Mouse (Mus musculus) heart, postnatal 0 days (tissue): ENCODE results near the gene Myo9b. TPM values are rescaled to one million over a fixed set of nuclear protein-coding genes. Genes with fewer than 3 reads are reported as not detected.

ENCODE experiments used
- ATAC-seq: fragments of 200-750 bp; cut with Nextera tagmentation; 2 replicates; pipeline ENCODE4 v1.8.0; 2017; ENCODE audit warnings: low read depth, moderate number of reproducible peaks, moderate library complexity; ENCODE audit not compliant: insufficient read depth
- DNase-seq: peaks from one replicate; pipeline ENCODE4 v3.0.0-alpha.2; 2016; ENCODE audit warnings: low spot score
- H3K27ac ChIP-seq: fragments of 300-500 bp; sonication (generic); 2 replicates; pipeline ENCODE4 v1.5.1; 2014; ENCODE audit warnings: low read depth, mild to moderate bottlenecking
- H3K27me3 ChIP-seq: fragments of 300-500 bp; sonication (generic); 2 replicates; pipeline ENCODE4 v1.6.1; 2014; ENCODE audit warnings: low read length, mixed read lengths; ENCODE audit not compliant: control insufficient read depth, insufficient read depth
- H3K36me3 ChIP-seq: fragments of 300-500 bp; sonication (generic); replicated peaks from 2 replicates; pipeline ENCODE4 v1.6.1; 2014; ENCODE audit warnings: low read length, mixed read lengths; ENCODE audit not compliant: control insufficient read depth, insufficient read depth
- H3K4me1 ChIP-seq: fragments of 300-500 bp; sonication (generic); 2 replicates; pipeline ENCODE4 v1.6.1; 2014; ENCODE audit warnings: antibody characterized with exemption; ENCODE audit not compliant: control insufficient read depth, insufficient read depth
- H3K4me2 ChIP-seq: fragments of 300-500 bp; sonication (generic); 2 replicates; pipeline ENCODE4 v1.6.1; 2014; ENCODE audit warnings: low read depth, mild to moderate bottlenecking, low read length, moderate library complexity
- H3K4me3 ChIP-seq: fragments of 300-500 bp; sonication (generic); 2 replicates; pipeline ENCODE4 v1.5.1; 2014; ENCODE audit warnings: low read depth, low read length
- H3K9ac ChIP-seq: fragments of 300-500 bp; sonication (generic); replicated peaks from 2 replicates; pipeline ENCODE4 v1.6.1; 2014; ENCODE audit warnings: low read depth, low read length, mixed read lengths
- H3K9me3 ChIP-seq: fragments of 300-500 bp; sonication (generic); replicated peaks from 2 replicates; pipeline ENCODE4 v1.6.1; 2016; ENCODE audit warnings: low read length; ENCODE audit not compliant: control insufficient read depth
- CTCF ChIP-seq: IDR thresholded peaks from 2 replicates; pipeline ENCODE4 v1.5.1; 2016; ENCODE audit warnings: antibody characterized with exemption, control low read depth, low read depth
- EP300 ChIP-seq: IDR thresholded peaks from 2 replicates; pipeline ENCODE4 v1.6.1; 2016; ENCODE audit warnings: antibody characterized with exemption, low read depth
- WGBS: fragments of 180-500 bp; shearing (Covaris S2); extraction: QIAGEN DNeasy Blood & Tissue Kit; methylation state at CpG from one replicate; pipeline ENCODE4 v1.1.7; 2014; 5-methylcytosine and 5-hydroxymethylcytosine counted together
- polyA plus RNA-seq: library from polyadenylated mRNA; unstranded; fragments of >200 nt; fragmentation: Nextera tagmentation; extraction: Ambion mirVana; gene quantifications from 2 replicates; pipeline ENCODE4 v1.2.1, GENCODE M21; 2015
- total RNA-seq: library from RNA; depleted of rRNA; stranded (reverse); fragments of >200 nt; gene quantifications from 2 replicates; pipeline ENCODE4 v1.2.3, GENCODE M21; 2014; ENCODE audit warnings: low replicate concordance

Myo9b gene
- total and polyA plus RNA-seq, 2 experiments from 2014 or later = 7.1 to 35.0 TPM

- ATAC-seq = peak; percentile 91
- H3K27me3 ChIP-seq = no peaks in the 10 kb centered on the region
- H3K4me1 ChIP-seq = peaks cover 15% of the 10 kb centered on the region
- H3K9ac ChIP-seq = peak overlapping the region; percentile 80
- H3K4me2 ChIP-seq = peak overlapping the region; percentile 100
- no peak for TF ChIP-seq CTCF
- no peak; the same call in 1 of the 2 replicates for TF ChIP-seq EP300
- H3K4me3 ChIP-seq = peak overlapping the region; percentile 93
- H3K27ac ChIP-seq = peak overlapping the region; percentile 90
- DNase-seq = peak; percentile 80
- H3K9me3 ChIP-seq = no peaks in the 10 kb centered on the region
- WGBS = 6% methylated on average over 43 of the region's 80 CpGs
- peaks cover 9% of the 10 kb centered on the region; the same call in 1 of the 2 replicates for H3K36me3 ChIP-seq
Observed at GRCm38 (mm10) chr8:71381971-71382961, 109.8 kb downstream of the Myo9b start.

DNA sequence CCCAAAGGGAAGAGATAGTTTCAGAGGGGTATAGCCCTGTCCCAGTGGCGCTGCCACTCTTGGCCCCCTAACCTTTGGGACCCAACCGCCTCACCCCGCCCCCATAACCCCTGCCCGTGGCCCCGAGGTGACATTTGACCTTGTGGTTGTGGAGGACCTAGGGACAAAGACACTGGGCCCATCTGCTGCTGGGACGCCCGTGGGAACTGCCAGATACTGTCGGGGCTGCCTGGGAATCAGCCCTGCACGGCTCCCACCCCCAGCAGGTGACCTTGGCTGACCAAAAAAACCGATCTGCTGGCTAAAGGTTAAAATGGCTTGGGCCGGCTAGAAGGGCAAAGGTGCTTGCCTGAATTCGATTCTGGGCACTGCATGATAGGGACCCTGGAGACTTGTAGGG is 110.9 kb downstream of the Myo9b start:
- Histone ChIP-seq H3K36me3 (peaks cover under 1% of the 10 kb centered on the region; the same call in 1 of the 2 replicates), H3K4me2 (no peak overlapping the region), H3K9me3 (no peaks in the 10 kb centered on the region), H3K27me3 (no peaks in the 10 kb centered on the region), H3K9ac (no peak overlapping the region), H3K4me3 (no peak overlapping the region), H3K4me1 (peaks cover 15% of the 10 kb centered on the region), H3K27ac (no peak overlapping the region)
- WGBS = 51% methylated on average over 12 of the region's 12 CpGs
- TF ChIP-seq EP300 = no peak
- TF ChIP-seq CTCF = no peak
- ATAC-seq (no peak), DNase-seq (no peak)

DNA sequence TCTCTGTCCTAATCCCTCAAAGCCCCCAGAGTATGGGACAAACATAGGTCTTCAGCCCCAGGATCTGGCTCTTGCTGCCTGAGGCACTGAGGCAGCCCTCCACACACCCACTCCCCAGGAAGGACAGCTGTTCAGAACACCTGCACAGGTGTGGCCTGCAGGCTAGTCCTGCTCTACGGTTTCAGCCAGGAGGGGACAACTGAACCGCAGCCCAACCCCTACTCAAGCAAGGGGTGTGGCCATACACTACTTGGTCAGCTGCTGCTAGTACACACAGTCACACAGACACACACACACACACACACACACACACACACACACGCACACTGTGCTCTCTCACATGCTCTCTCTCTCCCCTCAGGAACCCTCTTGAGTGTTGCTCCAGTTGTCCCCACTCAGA is 111.3 kb downstream of the Myo9b start:
- TF ChIP-seq CTCF (no peak), EP300 (no peak)

GRCm38 (mm10) chr8:71385212-71385835 is 112.8 kb downstream of the Myo9b start:
- Histone ChIP-seq H3K27ac (no peak overlapping the region), H3K4me3 (no peak overlapping the region), H3K9me3 (no peaks in the 10 kb centered on the region), H3K4me2 (no peak overlapping the region), H3K4me1 (0 out of 2 replicates have a peak, but pooled peaks cover 4% of the 10 kb centered on the region), H3K27me3 (no peaks in the 10 kb centered on the region), H3K36me3 (no peaks in the 10 kb centered on the region), H3K9ac (no peak overlapping the region)
- ATAC-seq (no peak), DNase-seq (no peak)
- 78% methylated on average over 12 of the region's 12 CpGs for WGBS
- TF ChIP-seq EP300 (no peak), CTCF (no peak)

More for the DNA sequence above, 111.3 kb downstream of the Myo9b start:
- WGBS = 73% methylated on average over 3 of the region's 3 CpGs
- Histone ChIP-seq H3K9ac (no peak overlapping the region), H3K27me3 (no peaks in the 10 kb centered on the region), H3K9me3 (no peaks in the 10 kb centered on the region), H3K36me3 (no peaks in the 10 kb centered on the region), H3K4me3 (no peak overlapping the region), H3K4me1 (peaks cover 15% of the 10 kb centered on the region), H3K4me2 (no peak overlapping the region), H3K27ac (no peak overlapping the region)
- DNase-seq (no peak), ATAC-seq (no peak)

DNA sequence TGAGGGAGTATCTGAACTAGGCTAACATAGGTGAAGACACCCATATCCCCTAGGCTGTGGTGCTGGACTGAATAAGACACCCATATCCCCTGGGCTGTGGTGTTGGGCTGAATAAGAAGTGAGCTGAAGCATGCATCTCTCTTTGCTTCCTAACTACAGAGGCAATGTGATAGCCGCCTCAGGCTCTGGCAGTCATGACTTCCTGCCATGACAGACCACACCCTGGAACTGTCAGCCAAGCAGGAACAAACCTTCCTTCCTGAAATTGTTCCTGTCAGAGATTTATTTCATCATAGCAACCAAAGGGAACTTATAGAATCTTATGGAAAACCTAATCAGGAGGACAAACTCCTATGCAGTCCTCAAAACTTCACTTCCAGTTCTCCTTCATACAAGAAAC is 115.8 kb downstream of the Myo9b start:
- Histone ChIP-seq H3K4me2 (no peak overlapping the region), H3K4me1 (no peaks in the 10 kb centered on the region), H3K9me3 (no peaks in the 10 kb centered on the region), H3K4me3 (no peak overlapping the region), H3K27me3 (no peaks in the 10 kb centered on the region), H3K27ac (no peak overlapping the region), H3K9ac (no peak overlapping the region), H3K36me3 (no peaks in the 10 kb centered on the region)
- no peak for TF ChIP-seq EP300
- no peak for TF ChIP-seq CTCF
- 36% methylated on average over 1 of the region's 1 CpGs for WGBS
- ATAC-seq = no peak
- DNase-seq = no peak
